Mouse (Mus musculus) lung, embryonic 14.5 days (tissue): ENCODE measurements at regions not wholly inside any gene's neighbourhood (a gene's known extent, or its start where the extent isn't known, plus 50 kb on each side); places are given as distances from the start of the nearest gene placed in this dataset.

Experiments
- ATAC-seq: fragments of 200-750 bp; cut with Nextera tagmentation; 2 replicates; pipeline ENCODE4 v1.8.0; 2017; ENCODE audit warnings: mild to moderate bottlenecking, moderate TSS enrichment, moderate library complexity; ENCODE audit not compliant: insufficient read depth
- DNase-seq: peaks from one replicate; pipeline ENCODE4 v3.0.0-alpha.2; 2015
- H3K27ac ChIP-seq: fragments of 300-500 bp; sonication (generic); 2 replicates; pipeline ENCODE4 v1.5.1; 2014; ENCODE audit warnings: low read depth, mild to moderate bottlenecking, moderate library complexity
- H3K27me3 ChIP-seq: fragments of 300-500 bp; sonication (generic); 2 replicates; pipeline ENCODE4 v1.6.1; 2014; ENCODE audit warnings: low read length, control low read depth; ENCODE audit not compliant: insufficient read depth
- H3K36me3 ChIP-seq: fragments of 300-500 bp; sonication (generic); 2 replicates; pipeline ENCODE4 v1.6.1; 2014; ENCODE audit warnings: control low read depth; ENCODE audit not compliant: insufficient read depth
- H3K4me1 ChIP-seq: fragments of 300-500 bp; sonication (generic); 2 replicates; pipeline ENCODE4 v1.6.1; 2014; ENCODE audit warnings: antibody characterized with exemption, control low read depth; ENCODE audit not compliant: insufficient read depth
- H3K4me2 ChIP-seq: fragments of 300-500 bp; sonication (generic); 2 replicates; pipeline ENCODE4 v1.6.1; 2014; ENCODE audit warnings: mild to moderate bottlenecking
- H3K4me3 ChIP-seq: fragments of 300-500 bp; sonication (generic); 2 replicates; pipeline ENCODE4 v1.5.1; 2014; ENCODE audit warnings: low read depth, low read length
- H3K9ac ChIP-seq: fragments of 300-500 bp; sonication (generic); 2 replicates; pipeline ENCODE4 v1.6.1; 2014
- H3K9me3 ChIP-seq: fragments of 300-500 bp; sonication (generic); 2 replicates; pipeline ENCODE4 v1.6.1; 2016; ENCODE audit warnings: low read depth, low read length, control low read depth
- CTCF ChIP-seq: IDR thresholded peaks from 2 replicates; pipeline ENCODE4 v1.5.1; 2016; ENCODE audit warnings: antibody characterized with exemption, low read depth
- WGBS: fragments of 180-500 bp; shearing (Covaris S2); extraction: QIAGEN DNeasy Blood & Tissue Kit; methylation state at CpG from one replicate; pipeline ENCODE4 v1.1.7; 2014; 5-methylcytosine and 5-hydroxymethylcytosine counted together

DNA sequence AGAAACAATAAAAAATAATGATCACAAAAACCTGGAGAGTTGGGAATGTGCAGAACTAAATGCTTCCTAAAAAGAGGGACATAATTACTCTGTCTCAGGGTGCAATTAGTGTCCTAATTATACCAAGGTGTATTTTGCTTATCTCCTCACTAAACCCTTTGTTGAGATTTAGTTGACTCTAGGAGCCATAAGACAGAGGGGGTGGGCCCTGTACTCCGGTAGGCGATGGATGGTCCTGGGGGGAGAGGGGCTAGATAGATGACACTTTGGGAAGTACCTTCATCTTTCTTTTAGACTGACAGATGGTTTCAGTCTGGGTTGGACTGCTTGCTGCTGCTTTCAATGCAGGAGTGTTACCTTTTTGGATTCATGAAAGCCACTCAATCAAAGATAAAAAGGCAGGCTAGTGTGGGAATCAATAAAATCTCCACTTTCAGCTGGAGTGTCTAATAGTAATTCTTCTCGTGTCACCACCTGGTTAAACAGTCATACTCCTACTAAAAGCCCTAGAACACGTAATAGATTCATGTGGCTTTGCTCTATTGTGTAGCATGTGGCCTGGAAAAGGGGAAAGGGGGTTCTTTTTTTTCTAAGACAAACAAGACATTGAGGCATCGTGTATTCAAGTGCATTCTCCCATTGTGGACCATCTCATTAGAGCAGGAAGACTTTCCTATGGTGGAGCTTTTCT lies 103.7 kb upstream of the Olfm4 start:
- DNase-seq: no peak
- Histone ChIP-seq H3K27me3 (no peaks in the 10 kb centered on the region), H3K9ac (no peak overlapping the region), H3K4me1 (no peaks in the 10 kb centered on the region), H3K4me3 (no peak overlapping the region), H3K27ac (no peak overlapping the region), H3K4me2 (no peak overlapping the region), H3K36me3 (no peaks in the 10 kb centered on the region), H3K9me3 (no peaks in the 10 kb centered on the region)
- ATAC-seq: no peak
- 37% methylated on average over 5 of the region's 5 CpGs for WGBS
- TF ChIP-seq CTCF: no peak

- WGBS: 76% methylated on average over 11 of the region's 11 CpGs
- ATAC-seq: no peak
- no peak overlapping the region for H3K4me3 ChIP-seq
- H3K4me2 ChIP-seq: no peak overlapping the region
- H3K27me3 ChIP-seq: no peaks in the 10 kb centered on the region
- H3K9ac ChIP-seq: no peak overlapping the region
- no peaks in the 10 kb centered on the region for H3K4me1 ChIP-seq
- no peaks in the 10 kb centered on the region for H3K9me3 ChIP-seq
- DNase-seq: no peak
- no peak overlapping the region for H3K27ac ChIP-seq
- no peaks in the 10 kb centered on the region for H3K36me3 ChIP-seq
- TF ChIP-seq CTCF: no peak
Observed at GRCm38 (mm10) chr14:79879333-79880035, 104.4 kb upstream of the Olfm4 start.

DNA sequence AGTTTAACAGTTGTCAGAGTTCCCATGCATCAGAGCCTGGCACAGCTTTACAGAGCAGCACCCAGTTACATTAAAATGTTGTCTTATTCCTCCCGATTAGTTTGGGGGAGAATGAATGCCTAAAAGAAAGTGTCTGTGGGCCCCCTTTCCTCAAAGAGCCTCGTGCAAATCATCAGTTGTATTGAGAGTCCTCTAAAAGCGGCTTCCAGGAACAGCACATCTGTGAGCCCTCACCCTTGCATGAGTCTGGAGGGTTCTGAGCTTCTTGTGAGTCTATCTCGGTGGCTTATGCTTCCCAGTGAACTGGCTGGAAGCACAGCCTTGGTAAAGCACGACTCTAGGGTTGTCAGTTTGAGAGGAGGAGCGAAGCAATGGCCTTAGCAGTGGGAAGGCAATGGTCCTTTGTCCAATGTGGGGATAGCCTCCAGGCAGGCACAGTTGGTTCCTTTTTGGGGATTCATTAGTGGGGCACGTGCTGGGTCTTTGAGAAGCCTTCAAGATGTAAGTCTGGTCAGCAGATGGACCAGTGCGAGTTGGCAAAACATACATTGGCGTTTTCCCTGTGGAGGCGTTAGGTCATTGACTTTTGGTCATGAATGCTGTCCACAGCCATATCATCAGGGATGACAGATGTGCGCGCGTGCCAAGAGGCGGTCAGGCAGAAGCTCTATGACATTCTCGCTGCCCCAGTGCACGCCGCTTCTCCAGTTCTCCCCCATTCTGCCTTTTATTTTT lies 105.4 kb upstream of the Olfm4 start:
- WGBS: 82% methylated on average over 17 of the region's 17 CpGs
- H3K4me3 ChIP-seq: no peak overlapping the region
- no peaks in the 10 kb centered on the region for H3K27me3 ChIP-seq
- no peak for ATAC-seq
- no peak overlapping the region for H3K4me2 ChIP-seq
- H3K36me3 ChIP-seq: no peaks in the 10 kb centered on the region
- no peaks in the 10 kb centered on the region for H3K9me3 ChIP-seq
- no peak overlapping the region for H3K27ac ChIP-seq
- H3K9ac ChIP-seq: no peak overlapping the region
- H3K4me1 ChIP-seq: no peaks in the 10 kb centered on the region
- no peak for DNase-seq
- no peak for TF ChIP-seq CTCF

- Histone ChIP-seq H3K9me3 (no peaks in the 10 kb centered on the region), H3K9ac (no peak overlapping the region), H3K27me3 (no peaks in the 10 kb centered on the region), H3K4me1 (no peaks in the 10 kb centered on the region), H3K36me3 (no peaks in the 10 kb centered on the region), H3K27ac (no peak overlapping the region), H3K4me2 (no peak overlapping the region), H3K4me3 (no peak overlapping the region)
- TF ChIP-seq CTCF: no peak
- ATAC-seq (no peak), DNase-seq (no peak)
- 35% methylated on average over 13 of the region's 13 CpGs for WGBS
Observed at GRCm38 (mm10) chr14:79873062-79873461, 102.0 kb upstream of the Pcdh8 start.

DNA sequence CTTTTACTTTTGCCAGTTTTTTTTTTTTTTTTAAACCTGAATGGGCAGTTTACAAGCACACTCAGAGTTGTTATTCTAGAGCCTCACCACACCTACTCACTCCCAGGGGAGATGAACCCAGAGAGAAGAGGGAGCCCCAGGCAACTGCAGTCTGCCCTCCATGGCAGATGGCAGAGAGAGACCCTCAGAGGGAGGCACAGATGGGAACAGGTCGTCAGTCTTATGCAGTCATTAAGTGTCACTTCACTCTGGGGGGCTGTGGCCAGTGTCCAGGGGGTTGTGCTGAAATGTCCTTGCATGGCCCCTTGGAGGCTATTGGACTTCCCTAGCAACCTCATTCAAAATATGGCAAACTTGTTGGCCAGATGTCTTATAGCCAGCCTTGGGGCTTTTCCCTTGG lies 101.3 kb upstream of the Pcdh8 start:
- ATAC-seq (no peak), DNase-seq (no peak)
- no peak for TF ChIP-seq CTCF
- Histone ChIP-seq H3K4me1 (no peaks in the 10 kb centered on the region), H3K9me3 (no peaks in the 10 kb centered on the region), H3K27ac (no peak overlapping the region), H3K4me2 (no peak overlapping the region), H3K36me3 (no peaks in the 10 kb centered on the region), H3K4me3 (no peak overlapping the region), H3K27me3 (no peaks in the 10 kb centered on the region), H3K9ac (no peak overlapping the region)
- WGBS: 20% methylated on average over 1 of the region's 1 CpGs

GRCm38 (mm10) chr14:79869325-79869724 lies 98.2 kb upstream of the Pcdh8 start:
- no peak overlapping the region for H3K9ac ChIP-seq
- no peak overlapping the region for H3K4me2 ChIP-seq
- no peaks in the 10 kb centered on the region for H3K9me3 ChIP-seq
- no peaks in the 10 kb centered on the region for H3K27me3 ChIP-seq
- no peak overlapping the region for H3K4me3 ChIP-seq
- ATAC-seq (no peak), DNase-seq (no peak)
- no peak for TF ChIP-seq CTCF
- 51% methylated on average over 1 of the region's 1 CpGs for WGBS
- no peak overlapping the region for H3K27ac ChIP-seq
- H3K4me1 ChIP-seq: no peaks in the 10 kb centered on the region
- H3K36me3 ChIP-seq: no peaks in the 10 kb centered on the region

- Histone ChIP-seq H3K9ac (no peak overlapping the region), H3K27me3 (no peaks in the 10 kb centered on the region), H3K36me3 (no peaks in the 10 kb centered on the region), H3K4me1 (no peaks in the 10 kb centered on the region), H3K9me3 (no peaks in the 10 kb centered on the region), H3K4me2 (no peak overlapping the region), H3K27ac (no peak overlapping the region), H3K4me3 (no peak overlapping the region)
- WGBS: 88% methylated on average over 7 of the region's 7 CpGs
- no peak for TF ChIP-seq CTCF
- no peak for DNase-seq
- no peak for ATAC-seq
Observed at GRCm38 (mm10) chr14:79856245-79856644, 85.1 kb upstream of the Pcdh8 start.
